In genomic region chr3:148947805-148948405, GRCm38 (mm10) we compare ENCODE assay signal across 18 mouse cellular contexts. TPM values are rescaled to one million over a fixed set of nuclear protein-coding genes. Genes with fewer than 3 reads are reported as not detected.
A peak's percentile ranks its signal among the peaks of the same experiment; 100 is the strongest.
DNase-seq lines count a peak whose midpoint lies in the region; ATAC-seq lines count a peak whose summit lies in the region.
"Had no signal": no experiment of that assay in that cellular context is flagged by ENCODE, and none has a peak within 500 bp of the region (broad histone marks: within the 10 kb centered on the region; RNA-seq: fewer than 3 reads in every experiment).

No protein-coding gene starts in this region.

- H3K27me3 ChIP-seq in hindbrain, embryonic 11.5 days (ENCODE audit: control insufficient read depth, insufficient read depth, low read length) = no peaks in the 10 kb centered on the region
- H3K27me3 ChIP-seq in hindbrain, embryonic 16.5 days (replicated peaks; ENCODE audit: control insufficient read depth, insufficient read depth, low read length) = no peaks in the 10 kb centered on the region
- H3K27me3 ChIP-seq in forebrain, embryonic 16.5 days (replicated peaks; ENCODE audit: control insufficient read depth, insufficient read depth, low read length) = no peaks in the 10 kb centered on the region
- no peaks in the 10 kb centered on the region for H3K27me3 ChIP-seq in hindbrain, embryonic 15.5 days
- no peaks in the 10 kb centered on the region for H3K27me3 ChIP-seq in neural tube, embryonic 13.5 days
- H3K27me3 ChIP-seq: heart, embryonic 15.5 days; Patski had no signal

- no peak for DNase-seq in hindbrain, embryonic 11.5 days (ENCODE audit: low spot score)
- DNase-seq in spleen, postnatal 14 days (ENCODE audit: low spot score in 2 of 2) = no peak
- no peak for DNase-seq in kidney, postnatal 10 days
- DNase-seq: adrenal gland, postnatal 14 days; cerebellum, adult 8-10 months; heart, adult 11 months; lung, adult 18-20 months; lung, postnatal 36 days; right cerebral cortex, postnatal 25 days; thymus, postnatal 25 days had no signal

- H3K4me1 ChIP-seq in hindbrain, embryonic 11.5 days (replicated peaks; ENCODE audit: control insufficient read depth, insufficient read depth, low read length) = 0 out of 2 replicates have a peak, but pooled peaks cover 5% of the 10 kb centered on the region
- peaks cover 6% of the 10 kb centered on the region for H3K4me1 ChIP-seq in hindbrain, embryonic 16.5 days (ENCODE audit: control insufficient read depth, insufficient read depth, low read depth, low read length)
- peaks cover 41% of the 10 kb centered on the region for H3K4me1 ChIP-seq in forebrain, embryonic 16.5 days (replicated peaks; ENCODE audit: control insufficient read depth, insufficient read depth, low read length)
- H3K4me1 ChIP-seq in hindbrain, embryonic 15.5 days (replicated peaks) = peaks cover 32% of the 10 kb centered on the region
- peaks cover 62% of the 10 kb centered on the region for H3K4me1 ChIP-seq in neural tube, embryonic 13.5 days (replicated peaks)

- H3K36me3 ChIP-seq in hindbrain, embryonic 11.5 days (ENCODE audit: control insufficient read depth, insufficient read depth, low read length) = no peaks in the 10 kb centered on the region
- H3K36me3 ChIP-seq in hindbrain, embryonic 16.5 days (ENCODE audit: control insufficient read depth, insufficient read depth, low read length) = no peaks in the 10 kb centered on the region
- no peaks in the 10 kb centered on the region for H3K36me3 ChIP-seq in forebrain, embryonic 16.5 days (ENCODE audit: control insufficient read depth, insufficient read depth)
- no peaks in the 10 kb centered on the region for H3K36me3 ChIP-seq in hindbrain, embryonic 15.5 days
- no peaks in the 10 kb centered on the region for H3K36me3 ChIP-seq in neural tube, embryonic 13.5 days
- H3K36me3 ChIP-seq: heart, embryonic 15.5 days had no signal

- ATAC-seq in hindbrain, embryonic 11.5 days (ENCODE audit: low FRiP score) = peak; percentile 44; the same call in 1 of the 2 replicates
- no peak; the same call in 1 of the 2 replicates for ATAC-seq in hindbrain, embryonic 16.5 days
- ATAC-seq in forebrain, embryonic 16.5 days = 0 out of 2 replicates have a peak, but pooled peaks have one; percentile 49
- peak; percentile 29; the same call in 1 of the 2 replicates for ATAC-seq in hindbrain, embryonic 15.5 days (ENCODE audit: low FRiP score, low read depth)
- 0 out of 2 replicates have a peak, but pooled peaks have one; percentile 22 for ATAC-seq in neural tube, embryonic 13.5 days (ENCODE audit: low read depth)
- ATAC-seq: activated CD4-positive, CD25-positive, alpha-beta regulatory T cell, adult 4 months; Patski had no signal

- H3K4me2 ChIP-seq in hindbrain, embryonic 11.5 days (replicated peaks; ENCODE audit: low read depth, low read length) = no peak overlapping the region
- H3K4me2 ChIP-seq in hindbrain, embryonic 16.5 days (ENCODE audit: low read length) = no peak overlapping the region
- peak overlapping the region; percentile 6; the same call in 1 of the 2 replicates for H3K4me2 ChIP-seq in forebrain, embryonic 16.5 days (ENCODE audit: low read length)
- H3K4me2 ChIP-seq in hindbrain, embryonic 15.5 days = no peak overlapping the region
- H3K4me2 ChIP-seq in neural tube, embryonic 13.5 days = 0 out of 2 replicates have a peak overlapping the region, but pooled peaks have one; percentile 0
- H3K4me2 ChIP-seq: heart, embryonic 15.5 days had no signal

- no peak overlapping the region for H3K9ac ChIP-seq in hindbrain, embryonic 11.5 days (ENCODE audit: low read depth, low read length)
- no peak overlapping the region for H3K9ac ChIP-seq in hindbrain, embryonic 16.5 days (ENCODE audit: low read depth, low read length)
- H3K9ac ChIP-seq in forebrain, embryonic 16.5 days (replicated peaks; ENCODE audit: low read depth, low read length) = 0 out of 2 replicates have a peak overlapping the region, but pooled peaks have one; percentile 11
- H3K9ac ChIP-seq in hindbrain, embryonic 15.5 days = no peak overlapping the region
- H3K9ac ChIP-seq in neural tube, embryonic 13.5 days = no peak overlapping the region
- H3K9ac ChIP-seq: heart, embryonic 15.5 days had no signal

- H3K27ac ChIP-seq in hindbrain, embryonic 11.5 days (ENCODE audit: low read depth, low read length) = no peak overlapping the region
- H3K27ac ChIP-seq in hindbrain, embryonic 16.5 days (ENCODE audit: low read depth, low read length) = no peak overlapping the region
- peak overlapping the region; percentile 19 for H3K27ac ChIP-seq in forebrain, embryonic 16.5 days (ENCODE audit: low read length)
- no peak overlapping the region for H3K27ac ChIP-seq in hindbrain, embryonic 15.5 days (replicated peaks)
- peak overlapping the region; percentile 7; the same call in 1 of the 2 replicates for H3K27ac ChIP-seq in neural tube, embryonic 13.5 days (replicated peaks)
- H3K27ac ChIP-seq: heart, embryonic 15.5 days; stomach, postnatal 0 days had no signal

- WGBS in hindbrain, embryonic 11.5 days = 45% methylated on average over 9 of the region's 9 CpGs
- 27% methylated on average over 9 of the region's 9 CpGs for WGBS in hindbrain, embryonic 16.5 days
- 39% methylated on average over 9 of the region's 9 CpGs for WGBS in forebrain, embryonic 16.5 days
- WGBS in hindbrain, embryonic 15.5 days = 28% methylated on average over 9 of the region's 9 CpGs
- WGBS in neural tube, embryonic 13.5 days = 29% methylated on average over 9 of the region's 9 CpGs

- no peak overlapping the region for H3K4me3 ChIP-seq in hindbrain, embryonic 11.5 days (ENCODE audit: low read depth, low read length)
- no peak overlapping the region for H3K4me3 ChIP-seq in hindbrain, embryonic 16.5 days (ENCODE audit: low read length)
- H3K4me3 ChIP-seq in forebrain, embryonic 16.5 days (replicated peaks; ENCODE audit: low read length) = no peak overlapping the region
- H3K4me3 ChIP-seq in hindbrain, embryonic 15.5 days = no peak overlapping the region
- no peak overlapping the region for H3K4me3 ChIP-seq in neural tube, embryonic 13.5 days
- H3K4me3 ChIP-seq: heart, embryonic 15.5 days had no signal

- H3K9me3 ChIP-seq in hindbrain, embryonic 11.5 days (ENCODE audit: control insufficient read depth, low read length) = no peaks in the 10 kb centered on the region
- no peaks in the 10 kb centered on the region for H3K9me3 ChIP-seq in hindbrain, embryonic 16.5 days (ENCODE audit: control insufficient read depth, low read length)
- H3K9me3 ChIP-seq in forebrain, embryonic 16.5 days (ENCODE audit: control insufficient read depth, low read length) = no peaks in the 10 kb centered on the region
- no peaks in the 10 kb centered on the region for H3K9me3 ChIP-seq in hindbrain, embryonic 15.5 days
- no peaks in the 10 kb centered on the region for H3K9me3 ChIP-seq in neural tube, embryonic 13.5 days
- H3K9me3 ChIP-seq: heart, embryonic 15.5 days had no signal

RNA-seq across cellular contexts. Expression of gene Adgrl2, which starts 42.5 kb away (rescaled TPM):
- 77.5 and 80.7 TPM in 2 replicates for polyA plus RNA-seq in hindbrain, embryonic 11.5 days (2014; fragmentation: Nextera tagmentation; extraction: Ambion mirVana)
- 114 and 121 TPM in 2 replicates for polyA plus RNA-seq in hindbrain, embryonic 16.5 days (2015; fragmentation: Nextera tagmentation; extraction: Ambion mirVana)
- polyA plus RNA-seq in forebrain, embryonic 16.5 days (2015; fragmentation: Nextera tagmentation; extraction: Ambion mirVana) = 132 and 139 TPM in 2 replicates
- polyA plus RNA-seq in hindbrain, embryonic 15.5 days (2015; fragmentation: Nextera tagmentation; extraction: Ambion mirVana) = 123 and 138 TPM in 2 replicates
- polyA plus RNA-seq in neural tube, embryonic 13.5 days (2015; fragmentation: Nextera tagmentation; extraction: Ambion mirVana) = 132 and 156 TPM in 2 replicates

Comparison
In these comparisons a context has a peak if more than half of its experiments do, and no peak if none do; other contexts are left out.
1. H3K27ac ChIP-seq: peak in forebrain, embryonic 16.5 days (single experiment) and neural tube, embryonic 13.5 days (single experiment); none in hindbrain, embryonic 11.5 days (single experiment), hindbrain, embryonic 16.5 days (single experiment) and hindbrain, embryonic 15.5 days (single experiment).
2. H3K4me2 ChIP-seq: peak in forebrain, embryonic 16.5 days (single experiment) and neural tube, embryonic 13.5 days (single experiment); none in hindbrain, embryonic 11.5 days (single experiment), hindbrain, embryonic 16.5 days (single experiment) and hindbrain, embryonic 15.5 days (single experiment).